Mouse (Mus musculus) gastrocnemius, postnatal 14 days (tissue): ENCODE measurements around the gene Appbp2. TPM values are rescaled to one million over a fixed set of nuclear protein-coding genes. Genes with fewer than 3 reads are reported as not detected.
A peak's percentile ranks its signal among the peaks of the same experiment; 100 is the strongest.
"Not testable (repeated sequence)": the region's sequence is repeated elsewhere in the genome, so short reads cannot be mapped to it uniquely, and the experiment has no call there.

Source experiments
- DNase-seq: peaks from one replicate; pipeline ENCODE4 v3.0.0; 2021; ENCODE audit warnings: mixed read lengths
- intact Hi-C: fragments of 180-260 bp; cut with DNase I; formaldehyde crosslinking; loops from one replicate; pipeline ENCODE4 v1.15.1; 2025; ENCODE audit warnings: low total_unique reads
- total RNA-seq, 2 experiments: library from RNA; stranded (reverse); gene quantifications; 2 replicates each; pipeline ENCODE4 v1.2.3; 2021

The Appbp2 gene
- total RNA-seq, 2 experiments from 2014 or later = 11.3 to 12.0 TPM

DNA sequence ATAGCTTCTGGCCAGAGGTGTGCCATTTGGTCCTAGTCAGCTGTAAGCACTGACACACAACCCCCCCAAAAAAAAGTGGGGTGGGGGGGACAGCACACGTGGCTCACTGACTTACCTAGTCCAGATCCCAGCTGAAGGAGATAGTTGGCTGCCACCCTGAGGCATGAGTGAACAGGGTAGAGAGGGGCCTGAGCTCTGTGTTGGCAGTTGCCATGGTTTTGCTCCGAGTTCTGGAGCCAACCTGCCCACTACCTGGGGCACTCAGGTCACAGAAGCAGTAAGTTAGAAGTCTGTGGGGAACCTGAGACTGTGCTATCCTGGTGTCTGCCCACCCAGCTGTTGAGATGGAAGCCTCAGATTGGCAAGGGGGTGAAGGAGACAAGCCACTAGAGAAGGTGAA is 64.1 kb downstream of the Appbp2 start:
- intact Hi-C loops = loop anchor here (2.0 kb wide), 1 partner anchor 90 kb away; no protein-coding TSS in a partner anchor
- DNase-seq = no peak

DNA sequence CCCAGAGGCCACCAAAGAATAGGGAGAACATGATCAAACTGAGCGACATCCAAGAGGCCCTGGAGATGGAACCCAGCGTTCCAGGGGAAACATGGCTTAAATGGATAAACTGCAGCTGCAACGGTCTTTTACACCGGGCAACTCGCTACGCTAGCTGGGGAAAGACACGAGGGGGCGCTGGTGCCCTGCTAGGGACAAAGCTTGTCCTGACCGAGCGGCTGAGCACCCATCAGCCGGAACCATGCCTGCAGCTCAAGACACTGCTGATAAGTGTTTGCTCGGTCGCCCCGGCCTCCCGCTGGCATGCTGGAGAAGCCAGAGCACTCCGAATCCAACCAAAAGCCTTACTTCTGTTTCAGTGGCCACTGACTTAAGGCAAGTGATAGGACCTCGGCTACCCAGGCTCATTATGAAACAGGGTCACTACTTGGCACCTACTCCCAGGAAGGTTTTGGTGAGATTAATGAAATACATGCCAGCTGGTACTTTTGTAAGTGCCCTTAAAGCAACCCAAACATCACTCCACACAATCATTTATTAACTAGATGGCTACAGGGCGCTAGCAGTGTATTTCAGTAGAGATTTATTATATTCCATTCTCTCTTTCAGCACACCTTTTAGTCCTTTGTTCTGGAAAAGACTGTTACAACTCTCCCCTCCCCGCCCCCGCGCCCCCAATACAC is 64.7 kb downstream of the Appbp2 start, which contains the start of gene 1700125H20Rik:
Gene 1700125H20Rik (plus strand): TSS at position 347 of the 683 bp plus-strand sequence.
- DNase-seq = peak; percentile 92
- intact Hi-C loops = loop anchor here (2.0 kb wide), 1 partner anchor 91 kb away; no protein-coding TSS in a partner anchor

- intact Hi-C loops = no loop called here
- DNase-seq = no peak
These were observed 67.4 kb downstream of the Appbp2 start for GRCm38 (mm10) chr11:85167503-85167902.

- DNase-seq = no peak
- intact Hi-C loops = no loop called here
These were observed 70.6 kb downstream of the Appbp2 start for GRCm38 (mm10) chr11:85164371-85164770.

- intact Hi-C loops = not testable (repeated sequence)
These were observed 71.9 kb downstream of the Appbp2 start for GRCm38 (mm10) chr11:85163014-85163413.

GRCm38 (mm10) chr11:85157301-85157700 is 77.6 kb downstream of the Appbp2 start:
- intact Hi-C loops = no loop called here
- no peak for DNase-seq

More at GRCm38 (mm10) chr11:85163014-85163413, 71.9 kb downstream of the Appbp2 start:
- DNase-seq = not testable (repeated sequence)

- DNase-seq = no peak
- intact Hi-C loops = no loop called here
These were observed 82.5 kb downstream of the Appbp2 start for GRCm38 (mm10) chr11:85152256-85152930.

DNA sequence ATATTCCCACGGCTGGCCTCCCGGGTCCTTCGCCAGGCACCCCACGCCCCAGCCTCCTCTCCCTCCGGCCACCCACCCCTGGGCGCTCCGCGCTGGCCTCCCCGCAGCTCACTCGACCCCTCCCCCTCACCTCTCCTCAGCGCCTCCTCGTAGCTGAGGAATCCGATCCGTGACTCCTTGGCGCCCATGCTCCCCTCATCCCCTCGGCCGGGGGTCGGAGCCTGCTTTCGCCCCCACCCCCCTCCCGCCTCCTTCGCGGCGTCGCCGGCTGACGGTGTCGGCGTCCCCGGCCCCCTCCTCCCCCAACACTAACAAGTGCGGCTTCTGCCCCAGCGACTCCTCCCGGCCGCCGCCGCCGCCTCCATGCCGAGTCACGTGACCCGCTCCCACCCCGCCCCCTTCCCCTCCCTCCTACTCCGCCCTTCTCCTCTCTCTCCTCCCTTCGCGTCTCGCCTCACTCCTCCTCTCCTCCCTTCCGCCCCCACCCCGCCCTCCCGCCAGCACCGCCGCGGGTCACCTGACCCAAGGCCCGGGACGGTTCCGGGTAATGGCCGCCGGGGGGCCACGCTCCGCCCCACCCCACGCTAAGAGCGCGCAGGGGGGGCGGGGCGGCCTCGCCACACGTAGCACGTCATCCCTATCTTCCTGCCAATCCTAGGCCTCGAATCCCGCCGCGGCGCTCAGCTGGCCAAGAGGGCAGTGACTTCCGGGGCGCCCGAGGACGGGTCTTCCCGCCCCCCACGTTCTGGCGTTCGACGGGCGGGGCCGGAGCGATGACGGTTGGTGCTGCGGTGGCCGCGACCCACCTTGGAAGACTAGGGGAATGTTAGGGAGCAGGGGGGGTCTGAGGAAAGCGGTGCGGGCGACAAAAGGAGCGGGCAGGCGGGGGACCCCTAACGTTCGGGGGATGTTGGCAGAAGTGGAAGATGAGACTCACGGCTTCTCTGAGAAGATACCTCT is 95.1 kb downstream of the Appbp2 start, which contains the start of gene Usp32:
Gene Usp32 (minus strand): TSS at position 581 of the 960 bp plus-strand sequence.
- intact Hi-C loops = no loop called here

GRCm38 (mm10) chr11:85138776-85139474 is 96.0 kb downstream of the Appbp2 start:
- intact Hi-C loops = no loop called here
- DNase-seq = no peak

More for the DNA sequence above, 95.1 kb downstream of the Appbp2 start, which contains the start of gene Usp32:
- DNase-seq = peak; percentile 97

Other genes starting within 250 kb of the Appbp2 start
- 1 to 10 TPM; 8.6 to 9.1 TPM for gene Usp32, start 95.0 kb downstream of the Appbp2 start, total RNA-seq
- gene 1700125H20Rik, start 64.7 kb downstream of the Appbp2 start, total RNA-seq = not detected
- gene Ppm1d, start 76.1 kb upstream of the Appbp2 start, total RNA-seq = 1 to 10 TPM; 6.5 to 8.0 TPM
- 10 to 100 TPM; 25.3 to 28.5 TPM for gene Bcas3, start 118.0 kb upstream of the Appbp2 start, total RNA-seq